Mouse (Mus musculus) megakaryocyte, embryonic 14.5 days (primary cell): ENCODE data around the gene Unc5b.

Experiments used
- FLI1 ChIP-seq: IDR thresholded peaks from 2 replicates; pipeline ENCODE4 v1.6.1; 2012; ENCODE audit warnings: low read length, inconsistent platforms, mixed read lengths
- GATA1 ChIP-seq: IDR thresholded peaks from 3 replicates; pipeline ENCODE4 v1.6.1; 2012; ENCODE audit warnings: mixed read lengths, low read length, inconsistent platforms, borderline replicate concordance

- TF ChIP-seq GATA1 (no peak), FLI1 (no peak)
Measured at GRCm38 (mm10) chr10:60806207-60806538, 25.2 kb downstream of the Unc5b start.
